Mouse (Mus musculus) midbrain, embryonic 16.5 days (tissue): Measurements from ENCODE around the gene Prdm2. TPM values are rescaled to one million over a fixed set of nuclear protein-coding genes. Genes with fewer than 3 reads are reported as not detected.

Experiments
- ATAC-seq: fragments of 200-750 bp; cut with Nextera tagmentation; 2 replicates; pipeline ENCODE4 v1.8.0; 2017; ENCODE audit warnings: moderate TSS enrichment
- H3K27ac ChIP-seq: fragments of 300-500 bp; sonication (generic); 2 replicates; pipeline ENCODE4 v1.5.1; 2014; ENCODE audit warnings: mild to moderate bottlenecking, low read length, mixed read lengths
- H3K27me3 ChIP-seq: fragments of 300-500 bp; sonication (generic); 2 replicates; pipeline ENCODE4 v1.6.1; 2014; ENCODE audit warnings: low read depth, low read length, mixed read lengths; ENCODE audit not compliant: control insufficient read depth, insufficient read depth
- H3K36me3 ChIP-seq: fragments of 300-500 bp; sonication (generic); 2 replicates; pipeline ENCODE4 v1.6.1; 2014; ENCODE audit warnings: mild to moderate bottlenecking, low read length, moderate library complexity, mixed read lengths; ENCODE audit not compliant: control insufficient read depth, insufficient read depth
- H3K4me1 ChIP-seq: fragments of 300-500 bp; sonication (generic); 2 replicates; pipeline ENCODE4 v1.6.1; 2014; ENCODE audit warnings: mild to moderate bottlenecking, low read length, mixed read lengths; ENCODE audit not compliant: control insufficient read depth, insufficient read depth
- H3K4me2 ChIP-seq: fragments of 300-500 bp; sonication (generic); 2 replicates; pipeline ENCODE4 v1.6.1; 2014; ENCODE audit warnings: mild to moderate bottlenecking, low read length, mixed read lengths
- H3K4me3 ChIP-seq: fragments of 300-500 bp; sonication (generic); 2 replicates; pipeline ENCODE4 v1.5.1; 2014; ENCODE audit warnings: low read depth, mild to moderate bottlenecking, low read length, moderate library complexity, mixed read lengths
- H3K9ac ChIP-seq: fragments of 300-500 bp; sonication (generic); 2 replicates; pipeline ENCODE4 v1.6.1; 2014; ENCODE audit warnings: low read depth, low read length, mixed read lengths
- H3K9me3 ChIP-seq: fragments of 300-500 bp; sonication (generic); replicated peaks from 2 replicates; pipeline ENCODE4 v1.6.1; 2014; ENCODE audit warnings: mild to moderate bottlenecking, low read length, mixed read lengths; ENCODE audit not compliant: control insufficient read depth, poor library complexity, severe bottlenecking
- WGBS: fragments of 180-500 bp; shearing (Covaris S2); extraction: QIAGEN DNeasy Blood & Tissue Kit; methylation state at CpG from one replicate; pipeline ENCODE4 v1.1.7; 2014; 5-methylcytosine and 5-hydroxymethylcytosine counted together
- polyA plus RNA-seq: library from polyadenylated mRNA; unstranded; fragments of >200 nt; fragmentation: Nextera tagmentation; extraction: Ambion mirVana; gene quantifications from 2 replicates; pipeline ENCODE4 v1.2.1, GENCODE M21; 2015

The Prdm2 gene
- polyA plus RNA-seq: 13.4 and 16.0 TPM in 2 replicates

DNA sequence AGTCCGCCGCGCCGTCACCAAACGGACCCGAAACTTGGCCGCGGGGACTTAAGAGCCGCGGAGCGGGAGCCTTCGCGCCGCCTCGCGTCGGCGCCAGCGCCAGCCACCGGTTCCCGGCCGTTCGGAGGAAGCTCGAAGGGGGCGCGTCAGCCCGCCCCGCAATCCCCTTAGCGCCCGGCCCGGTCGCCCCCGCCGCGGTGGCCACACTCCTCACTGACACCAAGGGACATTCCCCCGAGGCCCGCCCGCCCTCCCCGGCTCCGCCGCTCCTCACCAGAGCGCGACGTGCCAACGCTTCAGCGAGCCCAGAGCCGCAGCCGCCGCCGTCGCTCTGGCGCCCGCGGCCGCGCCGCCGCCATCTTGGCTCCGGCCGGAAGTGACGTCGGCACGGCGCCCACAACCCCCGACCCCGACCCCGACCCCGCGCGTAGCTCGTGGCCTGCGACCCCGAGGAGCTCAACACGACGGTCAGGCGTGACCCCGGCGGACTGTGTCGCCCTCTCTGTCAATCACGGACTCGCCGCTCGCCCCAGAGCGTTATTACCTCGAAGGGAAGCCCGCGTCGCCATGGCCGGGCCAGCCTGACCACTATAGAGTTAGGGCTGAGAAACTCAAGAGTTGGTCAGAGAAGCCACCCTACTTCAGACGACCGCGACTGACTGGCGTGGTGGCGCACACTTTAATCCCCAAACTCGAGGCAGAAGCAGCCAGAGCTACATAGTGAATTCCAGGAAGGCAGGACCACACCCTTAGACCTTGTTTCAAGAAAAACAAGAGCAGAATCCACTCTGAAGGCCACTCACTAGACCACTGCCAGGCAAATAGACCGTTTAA lies at the start of gene Prdm2:
Prdm2 (minus strand) TSS at position 655 of the 834 bp plus-strand sequence.
- Histone ChIP-seq H3K9me3 (no peaks in the 10 kb centered on the region), H3K4me3 (peak within 1 kb of the TSS; percentile 93), H3K9ac (peak within 1 kb of the TSS; percentile 95), H3K27me3 (no peaks in the 10 kb centered on the region), H3K36me3 (no peaks in the 10 kb centered on the region), H3K27ac (peak within 1 kb of the TSS; percentile 93), H3K4me1 (peaks cover 26% of the 10 kb centered on the region), H3K4me2 (peak within 1 kb of the TSS; percentile 58)
- ATAC-seq: peak; percentile 78
- 2% methylated on average over 80 of the region's 96 CpGs for WGBS

DNA sequence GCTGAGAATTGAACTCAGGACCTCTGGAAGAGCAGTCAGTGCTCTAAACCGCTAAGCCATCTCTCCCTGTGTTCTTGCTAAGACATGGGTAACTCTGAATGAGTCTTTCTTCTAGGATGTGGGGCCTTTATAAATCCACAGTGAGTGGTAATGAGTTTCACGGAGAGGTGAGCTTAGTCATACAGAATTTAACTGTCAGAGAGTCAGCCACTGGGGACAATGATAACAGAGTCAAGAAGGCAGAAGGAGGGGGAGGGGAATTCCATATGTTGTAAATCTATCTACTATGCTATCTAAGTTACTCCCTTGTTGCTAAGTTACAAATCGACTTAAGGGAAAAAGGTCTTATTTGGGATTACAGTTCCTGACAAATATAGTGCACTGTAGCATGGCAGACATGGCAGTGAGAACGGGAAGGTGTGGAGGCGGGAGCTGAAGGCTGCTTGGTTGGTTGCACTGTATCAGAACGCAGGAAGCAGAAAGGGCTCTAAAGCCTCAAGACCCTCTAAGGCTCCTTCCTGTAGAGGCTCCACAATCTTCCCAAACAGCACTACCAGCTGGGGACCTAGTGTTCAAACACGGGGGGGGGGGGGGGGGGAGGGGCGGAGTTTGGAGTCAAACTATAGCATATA lies 47.0 kb upstream of the Prdm2 start:
- H3K27me3 ChIP-seq: no peaks in the 10 kb centered on the region
- no peaks in the 10 kb centered on the region for H3K9me3 ChIP-seq
- H3K27ac ChIP-seq: no peak overlapping the region
- 56% methylated on average over 7 of the region's 8 CpGs for WGBS
- ATAC-seq: peak; percentile 63
- H3K9ac ChIP-seq: no peak overlapping the region
- peaks cover 2% of the 10 kb centered on the region; the same call in 1 of the 2 replicates for H3K4me1 ChIP-seq
- H3K36me3 ChIP-seq: no peaks in the 10 kb centered on the region
- H3K4me3 ChIP-seq: no peak overlapping the region
- H3K4me2 ChIP-seq: no peak overlapping the region

DNA sequence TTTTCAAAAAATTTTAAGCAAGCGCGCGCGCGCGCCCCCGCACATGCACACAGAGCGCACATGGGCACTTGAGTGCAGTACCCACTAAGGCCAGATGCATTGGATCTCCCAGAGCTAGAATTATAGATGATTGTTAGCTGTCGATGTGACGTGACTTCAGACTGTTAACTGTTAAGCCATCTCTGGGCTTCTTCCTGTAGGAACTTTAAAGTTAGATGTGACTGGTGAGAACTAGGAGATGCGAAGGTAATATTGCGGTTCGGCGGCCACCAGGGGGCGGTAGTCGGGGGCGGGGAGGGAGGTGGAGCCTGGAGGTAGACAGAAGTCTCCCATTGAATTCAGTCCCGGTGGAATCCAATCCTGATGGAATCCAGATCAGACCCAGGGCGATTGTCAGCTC lies 45.7 kb upstream of the Prdm2 start:
- no peak for ATAC-seq

GRCm38 (mm10) chr4:143257971-143258370 lies 45.2 kb upstream of the Prdm2 start:
- Histone ChIP-seq H3K27me3 (no peaks in the 10 kb centered on the region), H3K4me1 (peaks cover 2% of the 10 kb centered on the region; the same call in 1 of the 2 replicates), H3K36me3 (no peaks in the 10 kb centered on the region), H3K4me3 (no peak overlapping the region), H3K9ac (no peak overlapping the region), H3K9me3 (no peaks in the 10 kb centered on the region), H3K4me2 (no peak overlapping the region), H3K27ac (no peak overlapping the region)
- no peak for ATAC-seq
- 68% methylated on average over 6 of the region's 6 CpGs for WGBS

More for the DNA sequence above, 45.7 kb upstream of the Prdm2 start:
- H3K27ac ChIP-seq: no peak overlapping the region
- no peaks in the 10 kb centered on the region for H3K36me3 ChIP-seq
- no peaks in the 10 kb centered on the region for H3K9me3 ChIP-seq
- H3K4me2 ChIP-seq: peak overlapping the region; percentile 29
- no peak overlapping the region for H3K9ac ChIP-seq
- H3K27me3 ChIP-seq: no peaks in the 10 kb centered on the region
- 40% methylated on average over 19 of the region's 19 CpGs for WGBS
- H3K4me1 ChIP-seq: peaks cover 2% of the 10 kb centered on the region; the same call in 1 of the 2 replicates
- no peak overlapping the region for H3K4me3 ChIP-seq

- no peaks in the 10 kb centered on the region for H3K9me3 ChIP-seq
- no peak overlapping the region for H3K9ac ChIP-seq
- WGBS: 88% methylated on average over 8 of the region's 8 CpGs
- no peak overlapping the region for H3K27ac ChIP-seq
- H3K4me1 ChIP-seq: peaks cover 2% of the 10 kb centered on the region; the same call in 1 of the 2 replicates
- H3K4me3 ChIP-seq: no peak overlapping the region
- no peaks in the 10 kb centered on the region for H3K27me3 ChIP-seq
- no peak overlapping the region for H3K4me2 ChIP-seq
- H3K36me3 ChIP-seq: no peaks in the 10 kb centered on the region
- no peak for ATAC-seq
These were observed 42.7 kb upstream of the Prdm2 start for GRCm38 (mm10) chr4:143255541-143255940.

DNA sequence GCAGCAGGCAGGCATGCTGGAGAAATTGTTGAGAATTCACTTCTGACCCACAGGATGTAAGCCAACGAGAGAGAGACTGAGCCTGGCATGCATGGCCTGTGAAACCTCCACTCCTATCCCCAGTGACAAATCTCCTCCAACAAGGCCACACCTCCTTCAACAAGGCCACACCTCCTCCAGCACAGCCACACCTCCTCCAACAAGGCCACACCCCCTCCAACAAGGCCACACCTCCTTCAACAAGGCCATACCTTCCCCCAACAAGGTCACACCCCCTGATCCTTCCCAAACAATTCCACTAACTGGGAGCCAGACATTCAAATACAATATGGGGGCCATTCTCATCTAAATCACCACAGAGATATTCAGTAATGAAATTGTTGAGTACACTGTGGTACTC lies 40.6 kb upstream of the Prdm2 start:
- Histone ChIP-seq H3K9ac (no peak overlapping the region), H3K36me3 (no peaks in the 10 kb centered on the region), H3K4me3 (no peak overlapping the region), H3K4me1 (peaks cover under 1% of the 10 kb centered on the region; the same call in 1 of the 2 replicates), H3K27ac (no peak overlapping the region), H3K27me3 (no peaks in the 10 kb centered on the region), H3K9me3 (no peaks in the 10 kb centered on the region), H3K4me2 (no peak overlapping the region)
- ATAC-seq: no peak
- 80% methylated on average over 1 of the region's 1 CpGs for WGBS

DNA sequence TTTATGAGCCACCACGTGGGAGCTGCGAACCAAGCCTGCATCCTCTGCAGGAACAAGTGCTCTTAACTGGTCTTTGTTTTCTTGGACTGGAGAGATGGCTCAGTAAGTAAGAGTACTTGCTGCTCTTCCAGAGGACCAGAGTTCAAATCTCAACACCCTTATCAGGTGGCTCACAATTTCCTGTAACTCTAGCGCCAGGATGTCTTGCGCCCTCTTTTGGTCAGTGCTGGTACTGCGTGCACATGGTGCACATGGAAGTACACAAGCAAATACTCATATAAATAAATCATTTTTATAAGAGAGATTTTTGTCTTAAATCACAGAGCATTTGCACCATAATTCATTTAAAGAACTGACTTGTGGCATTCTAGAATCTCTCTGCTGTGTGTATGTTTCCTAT lies 35.3 kb upstream of the Prdm2 start:
- Histone ChIP-seq H3K9ac (no peak overlapping the region), H3K4me2 (no peak overlapping the region), H3K27ac (no peak overlapping the region), H3K27me3 (no peaks in the 10 kb centered on the region), H3K4me3 (no peak overlapping the region), H3K9me3 (no peaks in the 10 kb centered on the region), H3K36me3 (no peaks in the 10 kb centered on the region), H3K4me1 (no peaks in the 10 kb centered on the region)
- no peak for ATAC-seq
- WGBS: 81% methylated on average over 5 of the region's 5 CpGs

- Histone ChIP-seq H3K27me3 (no peaks in the 10 kb centered on the region), H3K4me2 (no peak overlapping the region), H3K9ac (no peak overlapping the region), H3K4me3 (no peak overlapping the region), H3K9me3 (no peaks in the 10 kb centered on the region), H3K36me3 (no peaks in the 10 kb centered on the region), H3K4me1 (no peaks in the 10 kb centered on the region; the same call in 1 of the 2 replicates), H3K27ac (no peak overlapping the region)
- WGBS: 83% methylated on average over 9 of the region's 9 CpGs
- ATAC-seq: no peak
These were observed 28.5 kb upstream of the Prdm2 start for GRCm38 (mm10) chr4:143241294-143241693.
